Mouse (Mus musculus): ENCODE measurements around the gene Gm20388. TPM values are rescaled to one million over a fixed set of nuclear protein-coding genes. Genes with fewer than 3 reads are reported as not detected.

Gene Gm20388
- polyA plus RNA-seq, 1 experiment from 2014 or later = not detected

- no peak overlapping the region for H3K4me2 ChIP-seq
- peaks cover 46% of the 10 kb centered on the region for H3K4me1 ChIP-seq
- H3K36me3 ChIP-seq = no peaks in the 10 kb centered on the region
- no peak overlapping the region for H3K9ac ChIP-seq
- no peak overlapping the region for H3K27ac ChIP-seq
- no peak for ATAC-seq (ENCODE audit: insufficient number of reproducible peaks, insufficient read depth, low FRiP score, low TSS enrichment, low read depth)
- no peaks in the 10 kb centered on the region for H3K9me3 ChIP-seq
- 76% methylated on average over 5 of the region's 5 CpGs for WGBS
- H3K27me3 ChIP-seq = peaks cover 83% of the 10 kb centered on the region
- H3K4me3 ChIP-seq = no peak overlapping the region
Measured at GRCm38 (mm10) chr8:121289346-121289745, 1378.7 kb downstream of the Gm20388 start.

DNA sequence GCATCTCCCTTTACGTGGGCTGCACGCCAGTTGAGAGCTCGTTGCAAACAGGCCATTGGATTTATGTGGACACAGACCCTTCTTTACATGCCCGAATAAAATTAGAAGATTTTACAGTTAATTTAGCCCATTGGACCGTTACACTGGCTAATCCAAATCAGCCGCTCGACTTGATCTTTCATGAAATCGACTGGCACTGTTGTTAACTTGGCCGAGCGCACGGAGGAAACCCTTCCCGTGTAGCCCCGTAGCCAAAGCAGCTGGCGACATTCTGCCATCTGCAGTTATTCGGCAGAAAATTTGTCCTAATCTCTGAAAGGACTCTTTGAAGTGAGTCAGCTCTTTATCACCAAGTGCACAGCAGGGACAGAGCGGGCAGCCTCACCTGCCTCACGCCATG, 1379.9 kb downstream of the Gm20388 start:
- Histone ChIP-seq H3K9me3 (no peaks in the 10 kb centered on the region), H3K4me1 (peaks cover 56% of the 10 kb centered on the region), H3K36me3 (no peaks in the 10 kb centered on the region), H3K27ac (no peak overlapping the region), H3K4me2 (no peak overlapping the region), H3K4me3 (no peak overlapping the region), H3K9ac (no peak overlapping the region), H3K27me3 (peaks cover 84% of the 10 kb centered on the region)
- ATAC-seq (ENCODE audit: insufficient number of reproducible peaks, insufficient read depth, low FRiP score, low TSS enrichment, low read depth) = no peak
- 51% methylated on average over 17 of the region's 17 CpGs for WGBS

- H3K4me1 ChIP-seq = peaks cover 62% of the 10 kb centered on the region
- no peak for ATAC-seq (ENCODE audit: insufficient number of reproducible peaks, insufficient read depth, low FRiP score, low TSS enrichment, low read depth)
- no peak overlapping the region for H3K4me3 ChIP-seq
- no peak overlapping the region for H3K9ac ChIP-seq
- WGBS = 68% methylated on average over 10 of the region's 10 CpGs
- H3K27me3 ChIP-seq = peaks cover 79% of the 10 kb centered on the region
- no peaks in the 10 kb centered on the region for H3K9me3 ChIP-seq
- no peak overlapping the region for H3K4me2 ChIP-seq
- H3K36me3 ChIP-seq = no peaks in the 10 kb centered on the region
- no peak overlapping the region for H3K27ac ChIP-seq
Measured at GRCm38 (mm10) chr8:121293418-121293817, 1382.8 kb downstream of the Gm20388 start.

- Histone ChIP-seq H3K9me3 (no peaks in the 10 kb centered on the region), H3K4me1 (peaks cover 71% of the 10 kb centered on the region), H3K9ac (peak overlapping the region; percentile 51), H3K4me3 (no peak overlapping the region), H3K27ac (peak overlapping the region; percentile 23), H3K4me2 (peak overlapping the region; percentile 9; the same call in 1 of the 2 replicates), H3K27me3 (peaks cover 80% of the 10 kb centered on the region), H3K36me3 (no peaks in the 10 kb centered on the region)
- ATAC-seq (ENCODE audit: insufficient number of reproducible peaks, insufficient read depth, low FRiP score, low TSS enrichment, low read depth) = no peak
- 11% methylated on average over 29 of the region's 29 CpGs for WGBS
Measured at GRCm38 (mm10) chr8:121294234-121295108, 1383.8 kb downstream of the Gm20388 start.

DNA sequence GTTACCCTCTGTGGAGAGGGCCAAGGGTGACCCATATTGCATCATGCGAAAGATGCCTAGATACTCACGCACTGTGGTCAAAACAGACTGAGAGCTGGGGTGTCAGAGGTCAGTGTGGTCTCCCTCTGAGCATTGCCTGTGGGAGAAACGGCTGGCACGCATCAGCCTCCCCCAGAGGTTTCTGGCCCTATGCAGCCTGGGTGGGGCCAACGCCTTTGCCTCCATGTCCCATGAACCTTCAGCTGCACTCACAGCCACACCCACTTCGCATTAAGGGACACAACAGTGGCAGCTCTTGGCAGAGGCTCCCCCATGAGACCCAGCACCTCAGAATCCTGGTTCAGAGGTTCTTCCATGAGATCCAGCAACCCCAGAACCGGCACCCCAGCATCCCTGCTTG, 1385.4 kb downstream of the Gm20388 start:
- WGBS = 83% methylated on average over 7 of the region's 7 CpGs
- no peaks in the 10 kb centered on the region for H3K36me3 ChIP-seq
- peaks cover 77% of the 10 kb centered on the region for H3K27me3 ChIP-seq
- no peak overlapping the region for H3K9ac ChIP-seq
- H3K9me3 ChIP-seq = no peaks in the 10 kb centered on the region
- no peak for ATAC-seq (ENCODE audit: insufficient number of reproducible peaks, insufficient read depth, low FRiP score, low TSS enrichment, low read depth)
- H3K4me1 ChIP-seq = peaks cover 71% of the 10 kb centered on the region
- no peak overlapping the region for H3K4me3 ChIP-seq
- no peak overlapping the region for H3K27ac ChIP-seq
- no peak overlapping the region for H3K4me2 ChIP-seq

DNA sequence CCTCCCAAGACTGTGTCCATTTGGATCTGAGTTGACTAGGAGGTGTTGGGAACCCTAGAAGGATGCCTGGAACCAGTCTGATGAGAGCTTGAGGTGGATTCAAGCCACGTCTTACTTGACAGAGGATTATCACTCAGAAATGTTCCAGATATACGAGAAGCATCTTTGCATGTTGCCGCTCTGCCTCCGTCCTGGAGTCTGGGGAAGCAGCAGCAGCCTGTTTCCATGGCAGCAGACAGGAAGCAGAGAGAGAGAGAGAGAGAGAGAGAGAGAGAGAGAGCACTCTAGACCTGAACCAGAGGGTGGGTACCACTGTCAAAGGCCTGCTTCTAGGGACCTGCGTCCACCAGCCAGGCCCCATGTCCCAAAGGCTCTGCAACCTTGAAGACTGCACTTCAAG, 1386.0 kb downstream of the Gm20388 start:
- no peak for ATAC-seq (ENCODE audit: insufficient number of reproducible peaks, insufficient read depth, low FRiP score, low TSS enrichment, low read depth)
- H3K27me3 ChIP-seq = peaks cover 72% of the 10 kb centered on the region
- no peak overlapping the region for H3K4me3 ChIP-seq
- peaks cover 76% of the 10 kb centered on the region for H3K4me1 ChIP-seq
- 24% methylated on average over 5 of the region's 5 CpGs for WGBS
- H3K9ac ChIP-seq = no peak overlapping the region
- H3K27ac ChIP-seq = peak overlapping the region; percentile 28; the same call in 1 of the 2 replicates
- H3K9me3 ChIP-seq = no peaks in the 10 kb centered on the region
- no peaks in the 10 kb centered on the region for H3K36me3 ChIP-seq
- no peak overlapping the region for H3K4me2 ChIP-seq

DNA sequence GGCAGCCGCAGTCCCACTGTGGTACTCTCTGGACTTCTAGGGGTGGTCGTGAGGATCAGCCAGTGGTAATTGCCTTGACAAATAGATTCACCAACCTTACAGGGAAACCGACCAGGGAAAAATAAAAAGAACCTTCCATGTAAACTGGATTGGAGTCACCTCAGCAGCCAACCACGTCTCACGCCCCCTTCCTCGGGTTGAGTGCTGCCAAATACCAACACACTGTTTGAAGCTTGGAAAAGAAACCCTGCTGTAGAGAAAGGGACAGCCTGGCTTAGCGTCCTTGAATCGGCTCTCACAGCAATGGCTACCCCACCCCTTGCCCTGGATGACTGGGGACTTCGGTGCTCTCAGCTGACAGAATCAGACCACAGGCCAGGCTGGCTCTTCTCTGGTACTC, 1386.7 kb downstream of the Gm20388 start:
- Histone ChIP-seq H3K27me3 (peaks cover 67% of the 10 kb centered on the region), H3K4me1 (peaks cover 83% of the 10 kb centered on the region)

GRCm38 (mm10) chr8:121300066-121300465, 1389.4 kb downstream of the Gm20388 start:
- Histone ChIP-seq H3K4me2 (no peak overlapping the region), H3K27ac (peak overlapping the region; percentile 92; the same call in 1 of the 2 replicates), H3K36me3 (no peaks in the 10 kb centered on the region), H3K4me1 (peaks cover 68% of the 10 kb centered on the region), H3K4me3 (no peak overlapping the region), H3K9ac (no peak overlapping the region), H3K27me3 (peaks cover 50% of the 10 kb centered on the region), H3K9me3 (no peaks in the 10 kb centered on the region)
- WGBS = 54% methylated on average over 4 of the region's 4 CpGs
- ATAC-seq (ENCODE audit: insufficient number of reproducible peaks, insufficient read depth, low FRiP score, low TSS enrichment, low read depth) = no peak

More for the DNA sequence above, 1386.7 kb downstream of the Gm20388 start:
- Histone ChIP-seq H3K36me3 (no peaks in the 10 kb centered on the region), H3K27ac (peak overlapping the region; percentile 28; the same call in 1 of the 2 replicates), H3K9me3 (no peaks in the 10 kb centered on the region), H3K4me2 (no peak overlapping the region), H3K4me3 (no peak overlapping the region), H3K9ac (no peak overlapping the region)
- WGBS = 55% methylated on average over 9 of the region's 9 CpGs
- ATAC-seq (ENCODE audit: insufficient number of reproducible peaks, insufficient read depth, low FRiP score, low TSS enrichment, low read depth) = no peak

DNA sequence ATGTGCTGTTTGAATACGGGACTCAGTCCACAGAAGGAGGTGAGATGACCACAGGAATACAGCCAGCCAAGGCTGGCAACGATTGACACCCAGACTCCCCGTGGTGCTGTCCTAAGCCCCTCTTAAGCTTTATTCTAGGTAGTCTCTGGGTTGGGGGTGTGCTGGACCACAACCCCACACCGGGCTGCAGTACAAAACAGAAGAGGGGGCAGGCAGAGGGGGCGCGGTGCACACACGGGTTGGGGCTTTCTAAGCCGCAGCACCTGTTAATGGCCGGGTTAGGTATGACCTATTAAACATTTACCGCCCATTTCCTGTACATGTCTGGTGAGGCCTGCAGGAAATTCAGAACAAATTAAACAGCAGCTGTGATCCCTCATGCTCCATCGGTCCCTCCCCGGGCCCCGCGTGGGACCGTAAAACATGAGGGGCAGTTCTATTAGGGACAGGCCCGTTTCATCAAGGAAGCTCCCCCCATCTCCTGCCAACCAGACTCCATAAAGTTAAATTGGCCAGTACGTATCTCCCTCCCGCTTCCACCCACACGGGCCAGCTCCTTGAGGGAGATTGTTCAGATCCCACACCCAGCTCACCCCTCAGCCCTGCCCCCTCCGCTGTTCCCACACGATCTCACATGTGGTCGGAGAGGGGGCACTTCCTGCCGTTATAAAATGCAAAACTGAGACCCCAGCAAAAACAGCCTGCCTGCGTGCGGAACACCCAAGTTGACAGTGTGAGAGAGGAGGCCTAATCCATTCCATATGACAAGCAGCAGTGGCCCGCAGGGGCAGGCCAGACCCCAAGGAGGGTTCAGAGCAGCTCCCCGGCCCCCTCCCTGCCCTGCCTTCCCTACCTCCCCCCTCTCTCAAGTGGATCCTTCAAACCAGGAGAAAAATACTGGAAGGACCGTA, 1390.1 kb downstream of the Gm20388 start:
- peak overlapping the region; percentile 92 for H3K27ac ChIP-seq
- H3K27me3 ChIP-seq = peaks cover 46% of the 10 kb centered on the region
- peaks cover 65% of the 10 kb centered on the region for H3K4me1 ChIP-seq
- ATAC-seq (ENCODE audit: insufficient number of reproducible peaks, insufficient read depth, low FRiP score, low TSS enrichment, low read depth) = peak; percentile 84
- peak overlapping the region; percentile 27 for H3K4me3 ChIP-seq
- no peaks in the 10 kb centered on the region for H3K9me3 ChIP-seq
- 10% methylated on average over 28 of the region's 28 CpGs for WGBS
- H3K9ac ChIP-seq = peak overlapping the region; percentile 55; the same call in 1 of the 2 replicates
- no peaks in the 10 kb centered on the region for H3K36me3 ChIP-seq
- H3K4me2 ChIP-seq = peak overlapping the region; percentile 61

- H3K36me3 ChIP-seq = no peaks in the 10 kb centered on the region
- H3K27ac ChIP-seq = peak overlapping the region; percentile 92
- H3K9me3 ChIP-seq = no peaks in the 10 kb centered on the region
- H3K9ac ChIP-seq = peak overlapping the region; percentile 55; the same call in 1 of the 2 replicates
- ATAC-seq (ENCODE audit: insufficient number of reproducible peaks, insufficient read depth, low FRiP score, low TSS enrichment, low read depth) = peak; percentile 56
- H3K4me1 ChIP-seq = peaks cover 65% of the 10 kb centered on the region
- peaks cover 42% of the 10 kb centered on the region for H3K27me3 ChIP-seq
- peak overlapping the region; percentile 61 for H3K4me2 ChIP-seq
- H3K4me3 ChIP-seq = peak overlapping the region; percentile 27
- 1% methylated on average over 15 of the region's 15 CpGs for WGBS
Measured at GRCm38 (mm10) chr8:121301431-121301830, 1390.8 kb downstream of the Gm20388 start.

DNA sequence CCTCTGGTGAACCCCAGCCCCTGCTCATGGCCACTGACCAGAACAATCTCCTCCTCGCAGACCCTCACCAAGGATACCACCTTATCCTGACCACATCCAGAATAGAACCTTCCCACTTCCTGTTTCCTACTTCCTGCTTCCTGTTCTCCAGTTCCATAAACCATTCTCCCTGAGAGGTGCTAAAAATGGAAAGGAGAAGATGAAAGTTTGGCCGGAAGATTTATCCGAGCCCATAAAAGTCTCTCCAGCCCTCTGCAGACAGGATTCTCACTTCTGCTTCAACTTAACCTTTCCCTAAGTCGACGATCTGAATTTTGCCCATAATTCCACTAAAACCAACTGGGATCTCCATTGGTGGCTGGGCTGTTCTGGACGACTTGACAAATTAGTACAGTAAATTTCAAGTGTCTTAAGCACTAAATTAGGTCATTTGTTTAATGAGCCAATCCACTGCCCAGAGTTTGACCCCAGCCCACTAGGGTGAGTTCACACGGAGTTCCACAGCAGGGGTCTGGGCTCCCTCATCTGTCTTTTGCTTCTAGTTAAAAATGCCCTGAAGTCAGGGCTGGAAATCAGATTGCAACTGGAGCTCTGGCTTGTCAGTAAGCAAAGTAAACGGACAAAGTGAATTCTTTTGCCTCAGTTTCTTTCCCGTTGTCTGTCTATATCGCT, 1391.5 kb downstream of the Gm20388 start:
- WGBS = 46% methylated on average over 10 of the region's 10 CpGs
- peak overlapping the region; percentile 27 for H3K4me3 ChIP-seq
- ATAC-seq (ENCODE audit: insufficient number of reproducible peaks, insufficient read depth, low FRiP score, low TSS enrichment, low read depth) = no peak

More for the DNA sequence above, 1391.5 kb downstream of the Gm20388 start:
- Histone ChIP-seq H3K27me3 (peaks cover 43% of the 10 kb centered on the region), H3K27ac (peak overlapping the region; percentile 92), H3K9me3 (no peaks in the 10 kb centered on the region), H3K9ac (peak overlapping the region; percentile 55; the same call in 1 of the 2 replicates), H3K4me2 (peak overlapping the region; percentile 61), H3K4me1 (peaks cover 64% of the 10 kb centered on the region), H3K36me3 (no peaks in the 10 kb centered on the region)
